Mouse (Mus musculus) small intestine, adult 2 months (tissue): Measurements from ENCODE around the gene Dnajc5.

Source experiments
- CTCF ChIP-seq: fragments of 200-500 bp; IDR thresholded peaks from 2 replicates; pipeline ENCODE4 v1.5.1; 2012; ENCODE audit warnings: low read depth, mild to moderate bottlenecking, control low read depth, inconsistent platforms, low read length, moderate library complexity, mixed read lengths; ENCODE audit not compliant: insufficient replicate concordance, insufficient read length; ENCODE audit errors: extremely low read depth
- POLR2A ChIP-seq: fragments of 200-500 bp; IDR thresholded peaks from 2 replicates; pipeline ENCODE4 v1.6.1; 2012; ENCODE audit warnings: low read depth, mild to moderate bottlenecking, control low read depth, inconsistent platforms, low read length, moderate library complexity

DNA sequence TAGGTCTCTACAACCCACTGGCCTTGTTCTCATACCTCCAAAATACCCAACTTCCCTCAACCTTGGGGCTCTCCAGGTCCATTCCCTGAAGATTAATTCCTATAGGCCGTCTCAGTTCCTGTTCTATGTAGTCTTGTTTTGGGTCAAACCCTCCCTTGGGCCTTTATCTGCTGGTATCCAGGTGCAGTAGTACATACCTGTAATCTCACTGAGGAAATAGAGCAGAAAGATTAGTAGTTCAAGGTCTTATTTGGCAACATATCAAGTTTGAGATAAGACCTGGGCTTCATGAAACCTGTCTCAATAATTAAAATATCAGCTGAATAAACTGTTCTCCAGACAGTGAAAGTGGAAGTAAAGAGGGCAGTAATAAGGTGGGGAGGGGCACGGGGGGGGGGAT is 37.2 kb upstream of the Dnajc5 start:
- no peak for TF ChIP-seq CTCF
- no peak for TF ChIP-seq POLR2A
